Mouse (Mus musculus) forebrain, embryonic 11.5 days (tissue): ENCODE results near the gene Lelp1. TPM values are rescaled to one million over a fixed set of nuclear protein-coding genes. Genes with fewer than 3 reads are reported as not detected.

ENCODE experiments used
- ATAC-seq: fragments of 200-750 bp; cut with Nextera tagmentation; replicated peaks from 2 replicates; pipeline ENCODE4 v1.8.0; 2017; ENCODE audit warnings: moderate TSS enrichment; ENCODE audit not compliant: low FRiP score
- DNase-seq: peaks from one replicate; pipeline ENCODE4 v3.0.0-alpha.2; 2017; ENCODE audit warnings: low spot score
- H3K27ac ChIP-seq: fragments of 300-500 bp; sonication (generic); 2 replicates; pipeline ENCODE4 v1.5.1; 2014; ENCODE audit warnings: low read depth, low read length
- H3K27me3 ChIP-seq: fragments of 300-500 bp; sonication (generic); 2 replicates; pipeline ENCODE4 v1.6.1; 2014; ENCODE audit warnings: mild to moderate bottlenecking, low read length, mixed read lengths; ENCODE audit not compliant: control insufficient read depth, insufficient read depth
- H3K36me3 ChIP-seq: fragments of 300-500 bp; sonication (generic); 2 replicates; pipeline ENCODE4 v1.6.1; 2014; ENCODE audit warnings: mild to moderate bottlenecking, low read length, moderate library complexity, mixed read lengths; ENCODE audit not compliant: control insufficient read depth, insufficient read depth
- H3K4me1 ChIP-seq: fragments of 300-500 bp; sonication (generic); replicated peaks from 2 replicates; pipeline ENCODE4 v1.6.1; 2014; ENCODE audit warnings: low read length, mixed read lengths; ENCODE audit not compliant: control insufficient read depth, insufficient read depth
- H3K4me2 ChIP-seq: fragments of 300-500 bp; sonication (generic); 2 replicates; pipeline ENCODE4 v1.6.1; 2014; ENCODE audit warnings: low read depth, mild to moderate bottlenecking, low read length, moderate library complexity, mixed read lengths; ENCODE audit not compliant: severe bottlenecking
- H3K4me3 ChIP-seq: fragments of 300-500 bp; sonication (generic); 2 replicates; pipeline ENCODE4 v1.5.1; 2014; ENCODE audit warnings: low read depth, low read length
- H3K9ac ChIP-seq: fragments of 300-500 bp; sonication (generic); 2 replicates; pipeline ENCODE4 v1.6.1; 2014; ENCODE audit warnings: low read length
- H3K9me3 ChIP-seq: fragments of 300-500 bp; sonication (generic); 2 replicates; pipeline ENCODE4 v1.6.1; 2016; ENCODE audit warnings: low read length, mixed read lengths; ENCODE audit not compliant: control insufficient read depth
- WGBS: fragments of 180-500 bp; shearing (Covaris S2); extraction: QIAGEN DNeasy Blood & Tissue Kit; methylation state at CpG from one replicate; pipeline ENCODE4 v1.1.7; 2014; 5-methylcytosine and 5-hydroxymethylcytosine counted together
- polyA plus RNA-seq: library from polyadenylated mRNA; unstranded; fragments of >200 nt; fragmentation: Nextera tagmentation; extraction: Ambion mirVana; gene quantifications from 2 replicates; pipeline ENCODE4 v1.2.1, GENCODE M21; 2014

Lelp1 gene
- polyA plus RNA-seq, 1 experiment from 2014 or later = not detected

GRCm38 (mm10) chr3:92117930-92118329, 24.6 kb downstream of the Lelp1 start:
- WGBS = 33% methylated on average over 3 of the region's 3 CpGs
- ATAC-seq (0 out of 2 replicates have a peak, but pooled peaks have one; percentile 27), DNase-seq (no peak)
- Histone ChIP-seq H3K27me3 (no peaks in the 10 kb centered on the region), H3K27ac (no peak overlapping the region), H3K4me2 (no peak overlapping the region), H3K4me1 (no peaks in the 10 kb centered on the region), H3K4me3 (no peak overlapping the region), H3K36me3 (no peaks in the 10 kb centered on the region), H3K9me3 (no peaks in the 10 kb centered on the region), H3K9ac (no peak overlapping the region)

GRCm38 (mm10) chr3:92111526-92111925, 31.0 kb downstream of the Lelp1 start:
- Histone ChIP-seq H3K9ac (no peak overlapping the region), H3K4me2 (no peak overlapping the region), H3K4me1 (no peaks in the 10 kb centered on the region), H3K27ac (no peak overlapping the region), H3K4me3 (no peak overlapping the region), H3K36me3 (no peaks in the 10 kb centered on the region), H3K27me3 (no peaks in the 10 kb centered on the region), H3K9me3 (no peaks in the 10 kb centered on the region)
- DNase-seq (no peak), ATAC-seq (no peak)

GRCm38 (mm10) chr3:92110790-92111189, 31.8 kb downstream of the Lelp1 start:
- no peak overlapping the region for H3K4me2 ChIP-seq
- H3K4me3 ChIP-seq = no peak overlapping the region
- H3K27me3 ChIP-seq = no peaks in the 10 kb centered on the region
- DNase-seq = no peak
- no peak overlapping the region for H3K9ac ChIP-seq
- peak; percentile 68 for ATAC-seq
- H3K36me3 ChIP-seq = no peaks in the 10 kb centered on the region
- H3K4me1 ChIP-seq = no peaks in the 10 kb centered on the region
- H3K9me3 ChIP-seq = no peaks in the 10 kb centered on the region
- no peak overlapping the region for H3K27ac ChIP-seq

GRCm38 (mm10) chr3:92106582-92106981, 36.0 kb downstream of the Lelp1 start:
- Histone ChIP-seq H3K4me1 (no peaks in the 10 kb centered on the region), H3K27me3 (no peaks in the 10 kb centered on the region), H3K36me3 (no peaks in the 10 kb centered on the region), H3K27ac (no peak overlapping the region), H3K4me3 (no peak overlapping the region), H3K9me3 (no peaks in the 10 kb centered on the region), H3K9ac (no peak overlapping the region), H3K4me2 (no peak overlapping the region)
- 0 out of 2 replicates have a peak, but pooled peaks have one; percentile 27 for ATAC-seq
- WGBS = 11% methylated on average over 6 of the region's 6 CpGs
- DNase-seq = no peak

Other genes with a start within 250 kb of the Lelp1 start
- not detected in 2 replicates for gene Pglyrp3, start 128.2 kb downstream of the Lelp1 start, polyA plus RNA-seq
- gene Lor, start 59.6 kb downstream of the Lelp1 start, polyA plus RNA-seq = 0.86 and 0.99 TPM in 2 replicates
- not detected in 2 replicates for gene Prr9, start 18.8 kb downstream of the Lelp1 start, polyA plus RNA-seq
- gene Sprr2a1, start 73.1 kb upstream of the Lelp1 start, polyA plus RNA-seq = not detected in 2 replicates
- not detected in 2 replicates for gene Sprr2a2, start 73.2 kb upstream of the Lelp1 start, polyA plus RNA-seq
- gene Sprr2a3, start 142.7 kb upstream of the Lelp1 start, polyA plus RNA-seq = not detected in 2 replicates
- gene Sprr2b, start 173.9 kb upstream of the Lelp1 start, polyA plus RNA-seq = not detected in 2 replicates
- gene Sprr2d, start 196.4 kb upstream of the Lelp1 start, polyA plus RNA-seq = not detected in 2 replicates
- not detected in 2 replicates for gene Sprr2e, start 209.4 kb upstream of the Lelp1 start, polyA plus RNA-seq
- gene Sprr2f, start 222.4 kb upstream of the Lelp1 start, polyA plus RNA-seq = not detected in 2 replicates
- gene Sprr2h, start 242.9 kb upstream of the Lelp1 start, polyA plus RNA-seq = not detected in 2 replicates